Mouse (Mus musculus) midbrain, postnatal 0 days (tissue): ENCODE results near the gene Sh3glb2. TPM values are rescaled to one million over a fixed set of nuclear protein-coding genes. Genes with fewer than 3 reads are reported as not detected.

Experiments
- ATAC-seq: fragments of 200-750 bp; cut with Nextera tagmentation; 2 replicates; pipeline ENCODE4 v1.8.0; 2017; ENCODE audit warnings: moderate number of reproducible peaks, mild to moderate bottlenecking, moderate TSS enrichment, moderate library complexity; ENCODE audit not compliant: low FRiP score
- DNase-seq: peaks from one replicate; pipeline ENCODE4 v3.0.0-alpha.2; 2015; ENCODE audit warnings: low spot score
- H3K27ac ChIP-seq: fragments of 300-500 bp; sonication (generic); 2 replicates; pipeline ENCODE4 v1.5.1; 2014; ENCODE audit warnings: low read depth, mild to moderate bottlenecking, low read length, mixed read lengths
- H3K27me3 ChIP-seq: fragments of 300-500 bp; sonication (generic); 2 replicates; pipeline ENCODE4 v1.6.1; 2014; ENCODE audit warnings: low read length, control low read depth, mixed read lengths; ENCODE audit not compliant: insufficient read depth
- H3K36me3 ChIP-seq: fragments of 300-500 bp; sonication (generic); 2 replicates; pipeline ENCODE4 v1.6.1; 2014; ENCODE audit warnings: low read length, control low read depth, mixed read lengths; ENCODE audit not compliant: insufficient read depth
- H3K4me1 ChIP-seq: fragments of 300-500 bp; sonication (generic); 2 replicates; pipeline ENCODE4 v1.6.1; 2014; ENCODE audit warnings: mild to moderate bottlenecking, control low read depth, antibody characterized with exemption, low read length, mixed read lengths; ENCODE audit not compliant: insufficient read depth
- H3K4me2 ChIP-seq: fragments of 300-500 bp; sonication (generic); 2 replicates; pipeline ENCODE4 v1.6.1; 2014; ENCODE audit warnings: low read depth, mild to moderate bottlenecking, low read length, mixed read lengths; ENCODE audit not compliant: poor library complexity, severe bottlenecking
- H3K4me3 ChIP-seq: fragments of 300-500 bp; sonication (generic); 2 replicates; pipeline ENCODE4 v1.5.1; 2014; ENCODE audit warnings: low read depth, mild to moderate bottlenecking, low read length, moderate library complexity
- H3K9ac ChIP-seq: fragments of 300-500 bp; sonication (generic); replicated peaks from 2 replicates; pipeline ENCODE4 v1.6.1; 2014; ENCODE audit warnings: mild to moderate bottlenecking, low read length, moderate library complexity, mixed read lengths; ENCODE audit not compliant: poor library complexity, severe bottlenecking
- H3K9me3 ChIP-seq: fragments of 300-500 bp; sonication (generic); 2 replicates; pipeline ENCODE4 v1.6.1; 2016; ENCODE audit warnings: low read length, control low read depth
- CTCF ChIP-seq: IDR thresholded peaks from 2 replicates; pipeline ENCODE4 v1.5.1; 2016; ENCODE audit warnings: antibody characterized with exemption, mild to moderate bottlenecking
- WGBS: fragments of 180-500 bp; shearing (Covaris S2); extraction: QIAGEN DNeasy Blood & Tissue Kit; methylation state at CpG from one replicate; pipeline ENCODE4 v1.1.7; 2014; 5-methylcytosine and 5-hydroxymethylcytosine counted together
- polyA plus RNA-seq: library from polyadenylated mRNA; unstranded; fragments of >200 nt; fragmentation: Nextera tagmentation; extraction: Ambion mirVana; gene quantifications from 2 replicates; pipeline ENCODE4 v1.2.1, GENCODE M21; 2015
- total RNA-seq: library from RNA; depleted of rRNA; stranded (reverse); fragments of >200 nt; gene quantifications from 2 replicates; pipeline ENCODE4 v1.2.3, GENCODE M21; 2014

The Sh3glb2 gene
- total and polyA plus RNA-seq, 2 experiments from 2014 or later, result 185 to 375 TPM

- Histone ChIP-seq H3K9ac (peak overlapping the region; percentile 73), H3K9me3 (no peaks in the 10 kb centered on the region), H3K4me3 (peak overlapping the region; percentile 62), H3K4me1 (peaks cover 13% of the 10 kb centered on the region), H3K4me2 (peak overlapping the region; percentile 82), H3K36me3 (peaks cover 29% of the 10 kb centered on the region), H3K27me3 (no peaks in the 10 kb centered on the region), H3K27ac (peak overlapping the region; percentile 93)
- TF ChIP-seq CTCF, result no peak
- WGBS, result 81% methylated on average over 1 of the region's 1 CpGs
- ATAC-seq (no peak), DNase-seq (no peak)
Measured at GRCm38 (mm10) chr2:30393370-30393656, 34.2 kb upstream of the Sh3glb2 start.

DNA sequence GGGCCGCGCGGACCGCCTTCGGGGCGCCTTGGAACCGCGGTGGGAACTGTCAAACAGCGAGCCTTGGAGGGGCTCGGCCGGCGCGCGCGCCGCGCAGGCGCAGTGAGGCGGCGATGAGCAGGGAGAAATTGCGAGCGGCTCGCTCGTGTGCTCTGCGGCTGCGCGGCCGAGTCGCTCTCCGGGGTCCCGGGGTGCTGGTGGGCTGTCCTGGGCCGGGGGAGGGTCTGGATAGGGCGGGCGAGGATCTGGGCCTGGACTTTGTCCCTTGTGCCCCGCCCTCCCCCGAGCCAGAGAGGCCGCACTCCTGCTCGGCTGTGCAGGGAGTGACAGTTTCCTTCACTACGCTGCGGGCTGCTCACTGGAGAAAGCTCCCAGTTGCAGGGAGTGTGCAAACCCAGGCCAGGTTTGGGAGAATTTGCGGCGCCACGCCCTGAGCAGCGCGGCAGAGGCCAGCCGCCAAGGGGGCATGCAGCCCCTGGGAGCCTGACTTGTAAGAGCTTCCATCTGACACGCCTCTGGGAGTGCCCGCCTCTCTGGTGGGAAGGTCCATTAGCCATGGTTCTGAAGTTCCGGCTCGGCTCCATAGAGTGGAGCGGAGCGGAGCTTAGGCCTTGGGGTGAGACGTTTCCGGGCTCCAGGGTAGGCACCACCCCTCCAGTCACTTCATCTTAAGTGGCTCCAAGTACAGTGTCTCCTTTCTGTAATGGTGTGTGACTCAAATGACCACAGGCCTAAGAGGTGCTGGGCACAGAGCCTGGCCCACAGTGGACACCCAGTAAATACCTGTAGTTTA, 33.6 kb upstream of the Sh3glb2 start:
- H3K27ac ChIP-seq, result peak overlapping the region; percentile 93
- peak; percentile 83 for ATAC-seq
- TF ChIP-seq CTCF, result no peak
- H3K4me2 ChIP-seq, result peak overlapping the region; percentile 82
- H3K4me1 ChIP-seq, result peaks cover 13% of the 10 kb centered on the region
- H3K9ac ChIP-seq, result peak overlapping the region; percentile 73
- H3K9me3 ChIP-seq, result no peaks in the 10 kb centered on the region
- WGBS, result under 1% methylated on average over 45 of the region's 54 CpGs
- H3K27me3 ChIP-seq, result no peaks in the 10 kb centered on the region
- peaks cover 24% of the 10 kb centered on the region for H3K36me3 ChIP-seq
- peak overlapping the region; percentile 62 for H3K4me3 ChIP-seq
- peak; percentile 90 for DNase-seq

- ATAC-seq (peak; percentile 98), DNase-seq (peak; percentile 99)
- H3K4me1 ChIP-seq, result peaks cover 13% of the 10 kb centered on the region
- H3K27me3 ChIP-seq, result no peaks in the 10 kb centered on the region
- peak within 1 kb of the TSS; percentile 93 for H3K27ac ChIP-seq
- H3K36me3 ChIP-seq, result peaks cover 17% of the 10 kb centered on the region
- no peaks in the 10 kb centered on the region for H3K9me3 ChIP-seq
- TF ChIP-seq CTCF, result no peak
- peak within 1 kb of the TSS; percentile 73 for H3K9ac ChIP-seq
- H3K4me2 ChIP-seq, result peak within 1 kb of the TSS; percentile 82
- H3K4me3 ChIP-seq, result peak within 1 kb of the TSS; percentile 62
- WGBS, result 1% methylated on average over 40 of the region's 40 CpGs
Measured at GRCm38 (mm10) chr2:30392114-30392576, 33.0 kb upstream of the Sh3glb2 start, which contains the start of gene Dolpp1. Dolpp1 (plus strand) TSS chr2:30392254.

DNA sequence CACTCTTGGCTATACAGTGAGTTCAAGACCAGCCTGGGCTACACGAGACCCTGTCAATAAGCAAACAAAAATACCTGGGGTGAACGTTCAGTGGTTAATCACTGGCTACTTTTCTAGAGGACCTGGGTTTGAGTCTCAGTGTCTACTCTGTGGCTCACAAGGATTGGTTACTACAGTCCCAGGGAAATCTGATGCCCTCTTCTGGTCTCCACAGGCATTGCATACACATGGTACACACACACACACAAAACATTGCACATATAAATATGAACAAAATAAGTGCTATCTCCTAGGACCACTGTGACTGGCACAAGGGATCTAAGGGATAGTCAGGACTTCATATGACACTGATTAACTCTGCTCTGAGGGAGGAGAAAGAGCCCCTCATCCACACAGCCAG, 29.9 kb upstream of the Sh3glb2 start:
- 91% methylated on average over 2 of the region's 2 CpGs for WGBS
- H3K36me3 ChIP-seq, result 0 out of 2 replicates have a peak, but pooled peaks cover 6% of the 10 kb centered on the region

DNA sequence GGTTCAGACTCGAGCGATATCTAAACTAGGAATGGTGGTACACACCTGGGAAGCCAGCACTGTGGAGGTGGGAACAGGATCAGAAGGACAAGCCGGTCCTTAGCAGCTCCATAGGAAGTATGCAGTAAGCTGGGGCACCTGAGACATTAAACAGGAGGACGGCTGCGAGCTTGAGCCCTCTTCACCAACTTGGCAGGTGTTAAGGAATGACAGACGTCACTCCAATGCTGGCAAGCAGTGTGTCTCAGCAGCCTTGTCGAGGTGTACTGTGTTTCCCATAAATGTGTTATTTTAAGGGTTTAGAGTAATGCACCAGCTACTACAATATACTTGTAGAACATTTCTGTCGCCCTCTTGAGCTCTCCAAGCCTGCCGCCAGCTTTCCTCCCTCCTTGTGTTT, 27.8 kb upstream of the Sh3glb2 start:
- Histone ChIP-seq H3K9me3 (no peaks in the 10 kb centered on the region), H3K27me3 (no peaks in the 10 kb centered on the region), H3K4me3 (no peak overlapping the region), H3K27ac (no peak overlapping the region), H3K4me1 (no peaks in the 10 kb centered on the region), H3K36me3 (peaks cover 25% of the 10 kb centered on the region), H3K4me2 (no peak overlapping the region), H3K9ac (no peak overlapping the region)
- DNase-seq, result no peak
- ATAC-seq, result no peak
- TF ChIP-seq CTCF, result no peak
- 90% methylated on average over 9 of the region's 9 CpGs for WGBS

More for the DNA sequence above, 29.9 kb upstream of the Sh3glb2 start:
- Histone ChIP-seq H3K9me3 (no peaks in the 10 kb centered on the region), H3K4me1 (peaks cover 10% of the 10 kb centered on the region), H3K27ac (no peak overlapping the region), H3K9ac (no peak overlapping the region), H3K4me3 (no peak overlapping the region), H3K4me2 (no peak overlapping the region), H3K27me3 (no peaks in the 10 kb centered on the region)
- ATAC-seq (no peak), DNase-seq (no peak)
- TF ChIP-seq CTCF, result peak; percentile 42

DNA sequence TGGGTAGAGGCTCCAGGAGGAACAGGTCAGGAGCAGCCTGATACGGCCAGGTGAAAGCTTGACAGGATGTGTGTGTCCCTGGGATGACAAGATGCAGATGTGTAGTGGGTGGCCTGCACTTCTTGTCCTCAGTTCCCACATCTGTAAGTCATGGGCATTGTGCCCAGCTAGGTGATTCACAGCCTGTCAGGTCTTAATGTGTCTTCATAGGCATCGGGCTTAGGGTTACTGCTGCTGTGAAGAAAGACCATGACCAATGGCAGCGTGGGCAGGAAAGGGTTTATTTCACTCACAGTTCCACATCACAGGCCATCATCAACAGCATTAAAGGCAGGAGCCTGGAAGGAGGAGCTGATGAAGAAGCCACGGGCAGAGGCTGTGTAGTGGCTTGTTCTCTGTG, 26.5 kb upstream of the Sh3glb2 start:
- TF ChIP-seq CTCF, result no peak
- no peak for ATAC-seq
- Histone ChIP-seq H3K4me1 (no peaks in the 10 kb centered on the region), H3K4me3 (no peak overlapping the region), H3K9ac (no peak overlapping the region), H3K36me3 (peaks cover 38% of the 10 kb centered on the region), H3K9me3 (no peaks in the 10 kb centered on the region), H3K27me3 (no peaks in the 10 kb centered on the region), H3K27ac (no peak overlapping the region), H3K4me2 (no peak overlapping the region)
- no peak for DNase-seq
- 89% methylated on average over 4 of the region's 4 CpGs for whole genome bisulfite sequencing
